Mouse (Mus musculus) heart, adult 18-20 months (tissue): Measurements from ENCODE around the gene Ugt1a1. TPM values are rescaled to one million over a fixed set of nuclear protein-coding genes. Genes with fewer than 3 reads are reported as not detected.

Experiments
- DNase-seq, 2 experiments: peaks; one replicate each; pipeline ENCODE4 v3.0.0; 2021 to 2022; ENCODE audit warnings: mixed read lengths in 1 of 2
- total RNA-seq, 2 experiments: library from RNA; stranded (reverse); gene quantifications; 2 replicates each; pipeline ENCODE4 v1.2.3; 2021

Ugt1a1 gene
- total RNA-seq, 2 experiments from 2014 or later, result 0.20 TPM; not detected in 1

DNA sequence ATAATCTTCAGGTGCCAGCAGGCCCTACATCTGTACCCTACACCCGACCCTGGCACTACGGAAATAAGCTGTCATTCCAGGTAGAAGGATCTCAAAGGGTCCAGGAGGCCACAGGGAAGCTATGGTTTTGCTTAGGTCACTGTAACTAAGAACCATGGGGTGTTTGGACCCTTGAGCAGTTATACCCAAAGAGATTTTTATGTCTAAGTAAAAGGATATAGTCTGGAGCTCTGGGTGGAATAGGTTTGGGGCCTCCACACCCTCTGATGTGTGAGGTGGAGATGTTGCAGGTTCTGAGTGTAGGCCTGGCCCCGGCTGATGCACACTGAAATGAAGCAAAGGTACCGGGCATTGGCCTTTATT is 22.5 kb downstream of the Ugt1a1 start:
- DNase-seq, result no peak

DNA sequence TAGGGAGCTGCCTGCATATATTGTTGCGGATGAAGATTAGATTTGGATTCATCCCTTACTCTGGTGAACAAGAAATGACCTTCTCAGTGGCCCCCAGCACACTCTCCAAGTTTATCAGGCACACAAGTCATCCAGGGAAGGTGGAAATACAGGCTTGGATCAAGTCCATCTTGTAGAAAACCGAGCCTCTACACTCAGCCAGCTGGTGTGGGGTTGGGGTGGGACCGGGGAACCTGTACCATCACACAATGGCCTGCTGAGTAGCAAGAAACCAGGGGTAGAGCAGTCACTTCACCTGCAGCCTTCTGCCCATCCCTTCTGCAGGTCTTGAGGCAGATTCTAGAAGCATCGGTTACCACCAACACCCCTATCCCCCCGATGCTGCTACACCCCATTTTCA is 22.9 kb downstream of the Ugt1a1 start:
- no peak for DNase-seq

GRCm38 (mm10) chr1:88235046-88235893 is 23.5 kb downstream of the Ugt1a1 start:
- DNase-seq, result no peak

DNA sequence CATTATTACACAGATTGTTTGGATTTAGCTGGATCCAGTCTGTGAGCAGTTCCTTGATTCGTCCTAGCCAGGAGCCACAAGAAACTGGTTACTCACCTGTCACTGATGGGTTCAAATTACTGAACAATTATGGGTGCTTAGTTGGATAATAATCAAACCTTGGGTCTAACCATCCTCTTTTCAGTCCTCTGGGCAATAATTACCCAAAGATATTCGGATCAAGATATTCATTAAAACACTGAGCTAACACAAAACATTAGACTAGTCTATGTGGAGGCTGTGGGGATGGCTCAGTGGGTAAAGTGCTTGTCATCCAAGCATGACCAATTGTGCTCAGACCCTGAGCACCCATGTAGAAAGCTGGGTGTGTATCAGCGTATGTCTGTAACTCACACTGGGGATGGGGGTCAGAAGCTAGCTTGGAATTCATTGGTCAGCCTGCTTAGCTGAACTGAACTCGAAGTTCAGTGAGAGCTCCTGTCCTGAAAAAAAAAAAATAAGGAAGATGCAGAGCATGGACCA is 24.2 kb downstream of the Ugt1a1 start:
- DNase-seq, result no peak

DNA sequence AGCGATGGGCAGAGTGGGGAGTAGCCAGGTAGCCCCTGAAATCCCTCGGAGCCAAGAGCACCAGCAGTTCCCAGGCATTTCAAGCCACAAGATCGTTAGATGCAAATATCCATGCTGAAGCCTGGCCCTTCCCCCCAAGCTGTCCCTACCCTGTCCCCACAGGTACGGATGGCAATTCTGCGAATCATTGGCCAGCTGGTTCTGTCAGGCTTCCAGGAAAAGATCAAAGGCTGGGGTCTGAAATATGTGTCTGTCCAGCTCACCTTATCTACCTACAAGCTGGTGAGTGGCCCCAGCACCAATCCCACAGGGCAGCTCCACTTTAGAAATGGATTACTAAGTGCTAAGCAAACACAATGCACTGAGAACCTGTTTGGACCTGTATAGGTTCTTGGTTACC is 25.6 kb downstream of the Ugt1a1 start:
- DNase-seq, result no peak

DNA sequence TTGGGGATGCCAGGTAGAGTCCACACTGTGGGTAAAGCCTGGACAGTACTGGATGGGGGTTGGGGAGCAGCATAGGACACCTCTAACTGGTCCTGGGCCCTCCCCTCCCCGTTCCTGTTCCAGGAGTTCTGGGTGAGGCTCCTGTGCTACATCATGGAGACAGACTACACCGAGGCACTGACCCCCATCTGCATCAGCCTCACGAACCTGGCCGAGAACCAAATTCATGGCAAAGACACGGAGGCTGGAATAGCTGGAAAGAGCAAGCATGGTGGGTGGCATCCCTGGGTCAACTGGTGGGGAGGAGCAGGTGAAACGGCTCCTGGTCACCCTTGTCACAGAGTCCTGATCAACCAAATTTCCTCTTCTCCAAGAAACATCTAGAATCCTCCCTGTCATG is 27.0 kb downstream of the Ugt1a1 start:
- no peak for DNase-seq

- DNase-seq, result no peak
Observed at GRCm38 (mm10) chr1:88240072-88240471, 28.3 kb downstream of the Ugt1a1 start.

- no peak for DNase-seq
Observed at GRCm38 (mm10) chr1:88240579-88240978, 28.8 kb downstream of the Ugt1a1 start.

- no peak for DNase-seq
Observed at GRCm38 (mm10) chr1:88243861-88244260, 32.1 kb downstream of the Ugt1a1 start.

DNA sequence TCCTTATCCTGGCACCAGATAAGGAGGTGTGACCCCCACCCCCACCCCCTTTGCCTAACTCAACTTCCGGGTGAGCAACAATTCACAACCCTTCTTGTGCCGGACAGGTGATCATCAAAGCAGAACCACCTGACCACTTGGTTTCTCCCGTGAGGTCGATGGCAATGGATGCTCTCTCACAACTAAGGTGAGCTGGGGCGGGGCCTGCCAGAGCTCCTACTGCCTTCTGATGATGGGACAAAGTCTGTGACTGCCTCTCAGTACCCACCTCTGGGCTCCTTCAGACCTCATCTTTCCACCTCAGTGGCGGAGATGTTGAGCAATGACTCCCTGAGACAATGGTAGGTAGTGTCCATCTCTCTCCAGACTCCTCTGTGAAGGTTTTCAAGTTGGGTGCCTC is 34.1 kb downstream of the Ugt1a1 start:
- no peak for DNase-seq

DNA sequence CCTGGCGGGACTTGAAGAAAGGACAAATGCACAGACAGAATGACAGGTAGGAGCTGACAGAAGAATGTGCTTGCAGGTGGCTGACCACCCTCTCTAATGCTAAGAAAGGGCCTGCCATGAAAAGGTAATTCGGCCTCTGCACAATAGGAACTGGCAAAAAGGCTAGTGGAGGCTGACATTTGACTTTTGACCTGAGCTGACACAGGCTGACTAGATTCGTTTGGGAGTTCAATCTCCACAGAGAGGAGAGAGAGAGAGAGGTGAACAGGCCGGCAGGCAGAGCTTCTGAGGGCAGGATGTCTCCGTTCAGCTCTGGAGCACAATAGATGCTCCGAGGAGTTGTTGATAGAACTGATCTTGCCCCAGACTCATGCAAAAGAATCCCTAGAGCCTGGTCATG is 34.6 kb downstream of the Ugt1a1 start:
- no peak for DNase-seq

DNA sequence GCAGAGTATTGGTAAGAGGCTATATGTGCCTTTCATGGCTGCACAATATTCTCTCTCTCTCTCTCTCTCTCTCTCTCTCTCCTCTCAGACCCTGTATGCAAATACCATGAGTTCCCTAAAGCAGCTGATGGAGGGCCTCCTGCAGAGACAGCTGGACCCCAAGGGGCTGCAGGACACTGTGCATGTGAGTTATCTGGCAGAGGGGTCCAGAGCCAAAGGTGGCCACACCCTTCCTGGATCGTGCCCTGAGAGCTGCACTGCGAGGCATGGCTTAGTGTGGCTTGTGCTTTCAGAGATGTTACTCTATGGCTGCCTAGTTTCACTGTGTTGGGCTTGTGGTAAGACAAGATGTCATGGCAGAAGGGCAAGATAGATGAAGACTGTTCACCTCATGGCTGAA is 35.9 kb downstream of the Ugt1a1 start:
- no peak for DNase-seq

GRCm38 (mm10) chr1:88248658-88249057 is 36.9 kb downstream of the Ugt1a1 start:
- DNase-seq, result no peak

DNA sequence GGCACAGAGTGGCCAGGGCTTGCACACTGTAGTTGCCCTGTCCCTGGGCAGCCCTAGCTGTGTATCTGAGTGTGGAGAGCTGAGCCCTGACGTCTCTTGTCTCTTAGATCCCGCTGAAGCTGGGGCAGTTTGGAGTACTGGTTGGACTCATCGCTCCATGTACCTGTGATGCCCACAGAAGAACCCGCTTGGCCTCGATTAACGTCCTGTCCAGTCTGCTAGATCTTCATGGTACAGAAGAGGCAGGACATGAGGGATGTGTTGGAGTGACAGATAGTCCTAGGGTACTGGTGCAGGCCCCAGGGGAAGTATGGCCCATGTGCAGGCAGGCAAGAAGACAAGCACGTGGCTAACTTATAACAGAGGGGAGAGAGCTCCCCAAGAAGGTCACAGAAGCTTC is 37.8 kb downstream of the Ugt1a1 start:
- DNase-seq, result no peak

- DNase-seq, result no peak
Observed at GRCm38 (mm10) chr1:88250023-88250422, 38.3 kb downstream of the Ugt1a1 start.

DNA sequence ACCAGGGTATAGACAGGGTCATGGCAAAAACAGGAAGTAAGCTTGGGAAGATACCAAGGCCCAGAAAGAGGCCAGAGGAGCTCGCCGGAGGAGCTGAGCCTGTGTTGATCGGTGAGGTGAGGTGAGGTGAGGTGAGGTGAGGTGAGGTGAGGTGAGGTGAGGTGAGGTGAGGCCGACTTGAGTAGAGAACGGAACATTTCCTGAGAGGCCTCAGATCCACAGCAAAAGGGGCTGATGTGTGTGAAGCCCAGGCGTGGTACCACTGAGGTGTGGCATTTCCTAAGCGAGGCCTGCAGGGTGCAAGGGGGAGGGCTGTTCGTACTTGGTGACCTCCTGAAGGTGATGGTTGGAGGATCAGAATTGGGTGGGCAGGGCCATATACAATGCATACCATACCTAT is 41.3 kb downstream of the Ugt1a1 start:
- no peak for DNase-seq

GRCm38 (mm10) chr1:88253540-88253939 is 41.8 kb downstream of the Ugt1a1 start:
- no peak for DNase-seq

DNA sequence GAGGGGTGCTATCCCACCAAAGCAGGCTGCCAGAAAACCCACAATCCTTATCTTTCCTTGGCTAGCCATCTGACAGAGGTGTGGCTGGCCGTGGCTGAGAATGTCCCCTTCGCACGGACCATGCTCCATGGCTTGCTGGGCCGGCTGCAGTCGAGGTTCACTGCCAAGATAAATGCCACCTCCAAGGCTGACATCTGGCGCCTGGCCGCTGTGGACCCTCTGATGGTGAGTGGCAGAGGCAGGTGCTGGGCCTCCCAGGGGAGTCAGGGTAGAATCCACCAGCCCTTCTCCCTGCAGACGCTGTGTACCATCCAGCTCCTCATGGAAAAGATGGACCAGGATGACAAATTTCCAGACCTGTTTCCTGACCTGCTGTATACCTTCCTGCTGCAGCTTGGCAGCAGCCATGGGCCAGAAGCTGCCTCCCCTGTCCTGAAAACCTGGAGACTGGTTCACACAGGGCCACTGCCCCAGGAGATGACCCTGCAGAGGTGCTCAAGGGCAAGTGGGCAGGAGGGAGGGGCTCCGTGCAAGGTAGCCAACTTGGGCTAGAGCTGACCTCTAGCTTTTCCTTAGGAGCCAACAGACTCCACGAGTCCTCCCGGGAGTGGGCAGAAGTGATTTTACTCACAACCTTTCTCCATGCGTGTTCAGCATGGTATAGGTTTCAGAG is 43.2 kb downstream of the Ugt1a1 start:
- DNase-seq, result no peak

DNA sequence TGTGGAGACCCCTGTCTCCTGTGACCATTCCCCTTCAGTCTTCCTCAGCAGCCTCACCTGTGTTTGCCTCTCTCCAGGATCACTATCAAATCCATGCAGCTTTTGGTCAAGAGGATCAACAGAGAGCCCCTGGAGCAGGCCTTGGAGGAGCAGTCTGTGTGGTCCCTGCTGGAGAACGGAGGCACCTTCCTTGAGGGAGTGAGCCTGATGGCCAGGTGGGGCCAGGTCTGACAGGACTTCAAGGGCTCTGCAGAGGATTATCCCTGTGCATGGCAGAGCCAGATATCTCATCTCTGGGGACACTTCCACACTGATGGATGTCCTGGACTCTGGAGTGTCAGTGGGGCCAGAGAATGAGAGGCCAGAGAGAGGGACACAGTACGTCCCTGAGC is 43.7 kb downstream of the Ugt1a1 start:
- no peak for DNase-seq

DNA sequence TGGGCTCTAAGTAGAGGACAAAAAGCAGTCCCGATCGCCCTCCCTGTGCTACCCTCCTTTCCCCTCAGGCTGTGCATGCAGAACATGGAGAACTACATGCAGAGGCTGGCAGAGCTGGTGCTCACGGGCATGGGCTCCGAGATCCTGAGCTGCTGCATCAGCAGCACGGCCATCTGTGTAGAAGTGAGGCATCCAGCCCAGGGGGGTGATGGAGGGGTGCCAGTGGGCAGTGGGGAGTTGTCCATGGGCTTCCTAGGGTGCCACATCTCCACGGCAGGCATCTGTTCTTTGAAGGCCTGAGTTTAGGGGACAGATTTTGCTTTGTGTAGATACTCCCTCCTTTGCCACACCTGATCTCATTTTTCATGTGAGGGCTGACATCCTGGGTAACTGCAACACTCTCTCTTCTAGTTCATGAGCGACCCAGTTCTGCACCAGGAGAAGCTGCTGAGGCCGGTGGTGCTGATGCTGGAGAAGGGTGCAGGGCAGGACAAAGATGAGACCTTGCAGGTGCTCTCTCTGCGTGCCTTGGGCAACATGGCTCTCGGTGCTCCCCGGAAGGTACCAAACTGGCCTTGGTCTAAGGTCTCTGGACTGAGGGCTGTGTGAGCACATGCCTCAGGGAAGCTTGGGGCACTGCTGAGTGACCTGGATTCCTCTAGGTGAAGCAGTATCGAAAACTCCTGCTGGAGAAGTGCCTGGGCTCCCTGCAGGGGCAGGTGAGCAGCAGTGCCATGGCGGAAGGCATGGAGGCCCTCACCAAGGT is 44.4 kb downstream of the Ugt1a1 start:
- no peak for DNase-seq

- peak in 1 of 2 experiments; percentile 42 for DNase-seq
Observed at GRCm38 (mm10) chr1:88256886-88257663, 45.3 kb downstream of the Ugt1a1 start.

DNA sequence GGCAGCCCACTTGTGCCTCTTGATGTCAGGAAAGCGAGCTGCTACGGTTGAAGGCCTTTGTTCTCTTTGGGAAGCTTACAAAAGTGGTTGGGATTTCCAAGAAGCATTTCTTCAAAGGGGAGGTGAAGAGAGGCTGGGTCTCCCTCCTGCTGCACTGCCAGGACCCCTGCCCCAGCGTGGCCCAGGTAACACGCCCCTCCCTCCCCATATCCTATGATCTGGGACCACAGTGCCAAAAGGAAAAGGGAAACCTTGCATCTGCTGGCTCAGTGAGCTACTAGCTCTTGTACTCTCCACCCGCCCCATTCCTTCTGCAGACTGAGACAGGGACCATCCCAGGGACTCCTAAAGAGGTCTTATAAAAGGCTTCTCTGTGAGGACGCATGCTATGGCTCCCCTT is 45.9 kb downstream of the Ugt1a1 start:
- DNase-seq, result no peak
